Mouse (Mus musculus): ENCODE measurements around the gene Olfr765. TPM values are rescaled to one million over a fixed set of nuclear protein-coding genes. Genes with fewer than 3 reads are reported as not detected.

The Olfr765 gene
- total and polyA plus RNA-seq, 3 experiments, result not detected

GRCm38 (mm10) chr10:129028343-129028742 lies 21.5 kb downstream of the Olfr765 start:
- no peak overlapping the region for H3K9ac ChIP-seq (ENCODE audit: insufficient read depth, low read depth)
- H3K4me2 ChIP-seq (ENCODE audit: insufficient read depth, low read depth, poor library complexity, severe bottlenecking), result no peak overlapping the region
- in situ Hi-C loops (cut with MboI; ENCODE audit: low pct_ligation_motif_present, low pct_unique_long_range_greater_than_20kb, low sequenced_read_pairs) (no loop called here), dilution Hi-C loops (cut with MboI; ENCODE audit: extremely low pct_ligation_motif_present, extremely low pct_unique_long_range_greater_than_20kb, low sequenced_read_pairs) (no loop called here)
- no peaks in the 10 kb centered on the region for H3K9me3 ChIP-seq (replicated peaks; ENCODE audit: low read length)
- TF ChIP-seq SMC3 (IDR thresholded peaks at IDR 0.05; ENCODE audit: low read depth, low read length) (no peak), MAX (IDR thresholded peaks at IDR 0.05; ENCODE audit: low read length) (no peak), NELFE (IDR thresholded peaks at IDR 0.05; ENCODE audit: low read depth, low read length) (no peak), RCOR1 (conservative IDR thresholded peaks at IDR 0.05; ENCODE audit: low read depth, low read length) (no peak), EP300 (IDR thresholded peaks at IDR 0.05; ENCODE audit: low read length) (no peak), CHD2 (IDR thresholded peaks at IDR 0.05; ENCODE audit: low read length) (no peak), MAZ (IDR thresholded peaks at IDR 0.05; ENCODE audit: low read depth, low read length) (no peak), BHLHE40 (IDR thresholded peaks at IDR 0.05; ENCODE audit: low read depth, low read length) (no peak), KAT2A (IDR thresholded peaks at IDR 0.05; ENCODE audit: insufficient replicate concordance, low read length) (no peak), ZKSCAN1 (IDR thresholded peaks at IDR 0.05; ENCODE audit: borderline replicate concordance, low read depth, low read length) (no peak), MYC (IDR thresholded peaks at IDR 0.05; ENCODE audit: low read depth, low read length) (no peak), E2F4 (IDR thresholded peaks at IDR 0.05; ENCODE audit: insufficient replicate concordance, low read depth, low read length) (no peak)
- no peak overlapping the region for H3K4me3 ChIP-seq (replicated peaks in 1 of 3; ENCODE audit: low read depth in 2 of 3, low read length in 2 of 3, poor library complexity in 1 of 3)
- H3K4me1 ChIP-seq (ENCODE audit: control insufficient read depth in 1 of 2, insufficient read depth in 2 of 2), result no peaks in the 10 kb centered on the region
- no peak for DNase-seq (ENCODE audit: extremely low read depth)
- no peaks in the 10 kb centered on the region for H3K36me3 ChIP-seq (replicated peaks in 1 of 2; ENCODE audit: control insufficient read depth in 1 of 2, insufficient read depth in 1 of 2, low read length in 1 of 2)
- no peaks in the 10 kb centered on the region for H3K27me3 ChIP-seq (replicated peaks)
- no peaks in the 10 kb centered on the region for H3K79me2 ChIP-seq (replicated peaks; ENCODE audit: control insufficient read depth, extremely low read depth, insufficient read depth, poor library complexity, severe bottlenecking)
- no peak overlapping the region for H3K27ac ChIP-seq (ENCODE audit: insufficient read depth, low read depth)

- no peaks in the 10 kb centered on the region for H3K79me2 ChIP-seq (replicated peaks; ENCODE audit: control insufficient read depth, extremely low read depth, insufficient read depth, poor library complexity, severe bottlenecking)
- no peak overlapping the region for H3K9ac ChIP-seq (ENCODE audit: insufficient read depth, low read depth)
- no peak overlapping the region for H3K4me3 ChIP-seq (replicated peaks in 1 of 3; ENCODE audit: low read depth in 2 of 3, low read length in 2 of 3, poor library complexity in 1 of 3)
- no peak overlapping the region for H3K27ac ChIP-seq (ENCODE audit: insufficient read depth, low read depth)
- dilution Hi-C loops (cut with MboI; ENCODE audit: extremely low pct_ligation_motif_present, extremely low pct_unique_long_range_greater_than_20kb, low sequenced_read_pairs), result no loop called here
- no peak overlapping the region for H3K4me2 ChIP-seq (ENCODE audit: insufficient read depth, low read depth, poor library complexity, severe bottlenecking)
- no peaks in the 10 kb centered on the region for H3K4me1 ChIP-seq (ENCODE audit: control insufficient read depth in 1 of 2, insufficient read depth in 2 of 2)
- H3K27me3 ChIP-seq (replicated peaks), result no peaks in the 10 kb centered on the region
- no peaks in the 10 kb centered on the region for H3K36me3 ChIP-seq (replicated peaks in 1 of 2; ENCODE audit: control insufficient read depth in 1 of 2, insufficient read depth in 1 of 2, low read length in 1 of 2)
- in situ Hi-C loops (cut with MboI; ENCODE audit: low pct_ligation_motif_present, low pct_unique_long_range_greater_than_20kb, low sequenced_read_pairs), result no loop called here
- peak; percentile 60 for DNase-seq (ENCODE audit: extremely low read depth)
- TF ChIP-seq RAD21 (IDR thresholded peaks at IDR 0.05; ENCODE audit: low read depth, low read length) (peak; percentile 93), E2F4 (IDR thresholded peaks at IDR 0.05; ENCODE audit: insufficient replicate concordance, low read depth, low read length) (no peak), SMC3 (IDR thresholded peaks at IDR 0.05; ENCODE audit: low read depth, low read length) (peak; percentile 61), JUND (conservative IDR thresholded peaks at IDR 0.05; ENCODE audit: low read depth, low read length) (0 out of 2 replicates have a peak, but pooled peaks have one; percentile 19), ZC3H11A (IDR thresholded peaks at IDR 0.05; ENCODE audit: low read depth, low read length) (peak; percentile 57), CTCF (conservative IDR thresholded peaks at IDR 0.05 in 1 of 2, IDR thresholded peaks at IDR 0.05 in 1 of 2; ENCODE audit: low read depth in 2 of 2, low read length in 2 of 2) (peak; percentile 78 to 89), ZNF384 (IDR thresholded peaks at IDR 0.05; ENCODE audit: low read depth, low read length) (peak; percentile 28; the same call in 1 of the 2 replicates), IRF4 (IDR thresholded peaks at IDR 0.05; ENCODE audit: low read depth, low read length) (no peak), KAT2A (IDR thresholded peaks at IDR 0.05; ENCODE audit: insufficient replicate concordance, low read length) (no peak), HCFC1 (IDR thresholded peaks at IDR 0.05; ENCODE audit: low read depth, low read length) (no peak), UBTF (IDR thresholded peaks at IDR 0.05; ENCODE audit: low read depth, low read length) (no peak), POLR2AphosphoS2 (IDR thresholded peaks at IDR 0.05; ENCODE audit: low read depth, low read length) (no peak)
- H3K9me3 ChIP-seq (replicated peaks; ENCODE audit: low read length), result no peaks in the 10 kb centered on the region
These were observed 23.7 kb downstream of the Olfr765 start for GRCm38 (mm10) chr10:129026018-129026662.
